39 mouse cellular contexts compared by ENCODE assay signal in genomic region chr6:88219094-88219493, GRCm38 (mm10). TPM values are rescaled to one million over a fixed set of nuclear protein-coding genes. Genes with fewer than 3 reads are reported as not detected.
"Had no signal": no experiment of that assay in that cellular context is flagged by ENCODE, and none has a peak within 500 bp of the region (broad histone marks: within the 10 kb centered on the region; RNA-seq: fewer than 3 reads in every experiment).

No protein-coding gene starts in this region.

- H3K4me3 ChIP-seq: gastrocnemius, adult 2 months; heart, embryonic 10.5 days; heart, embryonic 13.5 days; heart, embryonic 15.5 days; intestine, embryonic 15.5 days; layer of hippocampus, adult 2 months; left cerebral cortex, adult 2 months; limb, embryonic 10.5 days; limb, embryonic 12.5 days; liver, embryonic 13.5 days had no signal

- H3K9ac ChIP-seq: heart, embryonic 13.5 days; heart, embryonic 15.5 days; hindbrain, embryonic 14.5 days; intestine, embryonic 15.5 days; limb, embryonic 12.5 days; liver, embryonic 13.5 days had no signal

- H3K36me3 ChIP-seq: heart, embryonic 10.5 days; heart, embryonic 13.5 days; heart, embryonic 15.5 days; intestine, embryonic 15.5 days; limb, embryonic 10.5 days; limb, embryonic 12.5 days; liver, embryonic 13.5 days had no signal

- H3K27me3 ChIP-seq: intestine, embryonic 15.5 days had no signal

- DNase-seq: gastrocnemius, adult 2 months; gastrocnemius, postnatal 10 days; gastrocnemius, postnatal 25 days; heart, adult 18-20 months; heart, postnatal 14 days; heart, postnatal 4 days; kidney, adult 18-20 months; kidney, adult 8-10 months; kidney, postnatal 10 days; kidney, postnatal 25 days; kidney, postnatal 4 days; liver; liver, embryonic 13.5 days had no signal

- H3K9me3 ChIP-seq: heart, embryonic 10.5 days; heart, embryonic 15.5 days; intestine, embryonic 15.5 days; limb, embryonic 10.5 days had no signal

- ATAC-seq: hindbrain, embryonic 16.5 days; inflammation-experienced regulatory T-cells, adult 6 months; intestine, embryonic 15.5 days; intestine, postnatal 0 days had no signal

- H3K27ac ChIP-seq: gastrocnemius, adult 2 months; heart, embryonic 10.5 days; heart, embryonic 13.5 days; heart, embryonic 15.5 days; hindbrain, embryonic 14.5 days; intestine, embryonic 15.5 days; layer of hippocampus, adult 2 months; left cerebral cortex, adult 2 months; limb, embryonic 10.5 days; limb, embryonic 12.5 days; liver, embryonic 13.5 days had no signal

- H3K4me2 ChIP-seq: heart, embryonic 13.5 days; heart, embryonic 15.5 days; hindbrain, embryonic 14.5 days; intestine, embryonic 15.5 days; limb, embryonic 12.5 days; liver, embryonic 11.5 days; liver, embryonic 13.5 days had no signal

- H3K4me1 ChIP-seq: heart, embryonic 10.5 days; heart, embryonic 13.5 days; heart, embryonic 15.5 days; intestine, embryonic 15.5 days; limb, embryonic 10.5 days; limb, embryonic 12.5 days had no signal

RNA-seq across cellular contexts. Expression of gene Dnajb8, which starts 3.0 kb away (rescaled TPM):
- total RNA-seq: gastrocnemius, adult 2 months; gastrocnemius, postnatal 10 days; gastrocnemius, postnatal 25 days; gastrocnemius, postnatal 4 days; granulocyte monocyte progenitor cell, adult 5-6 weeks; heart, adult 18-20 months; heart, adult 8-10 months; heart, postnatal 14 days; heart, postnatal 4 days; layer of hippocampus, adult 2 months; layer of hippocampus, postnatal 10 days; layer of hippocampus, postnatal 25 days; left cerebral cortex, adult 2 months; left cerebral cortex, postnatal 14 days; left cerebral cortex, postnatal 36 days had no signal
- polyA plus RNA-seq: frontal cortex, adult 2 months; heart, embryonic 10.5 days; heart, embryonic 13.5 days; heart, embryonic 15.5 days; heart, postnatal 0 days; hindbrain, embryonic 11.5 days; hindbrain, embryonic 14.5 days; hindbrain, embryonic 16.5 days; inflammation-experienced regulatory T-cells, adult 6 months; intestine, embryonic 15.5 days; intestine, postnatal 0 days; kidney, embryonic 14.5 days; kidney, embryonic 16.5 days; limb, embryonic 10.5 days; limb, embryonic 12.5 days; limb, embryonic 14.5 days; liver, embryonic 11.5 days; liver, embryonic 13.5 days had no signal

RNA-seq across cellular contexts. Expression of gene Gata2, which starts 25.4 kb away (rescaled TPM):
- polyA plus RNA-seq: inflammation-experienced regulatory T-cells, adult 6 months had no signal
